Mouse (Mus musculus) olfactory bulb, adult 2 months (tissue): ENCODE results near the gene Nek3. TPM values are rescaled to one million over a fixed set of nuclear protein-coding genes. Genes with fewer than 3 reads are reported as not detected.

Experiments used
- H3K27ac ChIP-seq: fragments of 200-500 bp; 2 replicates; pipeline ENCODE4 v1.5.1; 2012; ENCODE audit warnings: low read depth, low read length; ENCODE audit not compliant: insufficient read depth
- H3K4me1 ChIP-seq: fragments of 200-500 bp; 2 replicates; pipeline ENCODE4 v1.6.1; 2012; ENCODE audit warnings: low read length; ENCODE audit not compliant: control insufficient read depth, insufficient read depth
- H3K4me3 ChIP-seq: fragments of 200-500 bp; 2 replicates; pipeline ENCODE4 v1.5.1; 2012; ENCODE audit warnings: mild to moderate bottlenecking, low read depth, low read length, moderate library complexity; ENCODE audit not compliant: insufficient read depth
- CTCF ChIP-seq: fragments of 200-500 bp; IDR thresholded peaks from 2 replicates; pipeline ENCODE4 v1.5.1; 2012; ENCODE audit warnings: low read depth, mild to moderate bottlenecking, low read length, moderate library complexity; ENCODE audit not compliant: insufficient read depth
- POLR2A ChIP-seq: fragments of 200-500 bp; IDR thresholded peaks from 2 replicates; pipeline ENCODE4 v1.6.1; 2012; ENCODE audit warnings: mild to moderate bottlenecking, low read depth, low read length, moderate library complexity; ENCODE audit not compliant: insufficient read depth
- WGBS: fragments of 180-500 bp; shearing (Covaris S2); methylation state at CpG from one replicate; pipeline ENCODE4 v1.1.7; 2018; 5-methylcytosine and 5-hydroxymethylcytosine counted together
- polyA plus RNA-seq: library from polyadenylated mRNA; stranded (reverse); fragments of >200 nt; gene quantifications from 2 replicates; pipeline ENCODE4 v1.2.4, GENCODE M21; 2012; ENCODE audit warnings: low replicate concordance; ENCODE audit not compliant: missing spikeins, insufficient read depth, insufficient read length

Nek3 gene
- polyA plus RNA-seq, 1 experiment, result not detected

DNA sequence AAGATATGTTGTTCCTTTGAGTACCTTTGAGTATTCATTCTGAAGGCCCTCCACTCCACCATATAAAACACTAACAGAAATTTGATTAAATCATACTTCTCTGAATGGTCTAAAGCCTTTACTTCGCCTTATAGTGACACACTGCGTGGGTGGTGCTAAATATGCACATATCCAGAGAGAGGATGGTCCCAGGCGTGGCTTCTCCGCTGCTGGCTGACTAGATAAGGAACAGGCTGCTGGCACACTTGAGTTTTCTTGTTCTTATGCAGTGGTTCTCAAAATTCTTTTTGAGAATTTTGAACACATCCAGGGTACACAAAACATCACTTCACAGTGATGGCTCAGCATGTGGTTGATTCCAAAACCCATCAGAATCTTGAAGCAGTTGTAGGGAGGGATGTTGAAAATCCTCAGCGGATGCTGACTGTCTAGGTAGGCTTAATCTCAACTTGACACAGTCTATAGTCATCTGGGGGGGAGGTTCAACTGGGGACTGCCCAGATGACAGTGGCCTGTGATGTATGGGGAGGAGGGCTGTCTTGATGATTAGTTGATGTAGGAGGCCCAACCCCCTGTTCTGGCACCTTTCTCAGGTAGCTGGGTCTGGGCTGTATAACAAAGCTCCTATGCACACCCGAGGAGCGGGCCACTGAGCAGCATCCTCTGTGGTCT, 32.0 kb downstream of the Nek3 start:
- Histone ChIP-seq H3K27ac (no peak overlapping the region), H3K4me3 (no peak overlapping the region), H3K4me1 (peaks cover 4% of the 10 kb centered on the region; the same call in 1 of the 2 replicates)
- TF ChIP-seq CTCF, result no peak
- TF ChIP-seq POLR2A, result no peak
- WGBS, result 80% methylated on average over 7 of the region's 7 CpGs

DNA sequence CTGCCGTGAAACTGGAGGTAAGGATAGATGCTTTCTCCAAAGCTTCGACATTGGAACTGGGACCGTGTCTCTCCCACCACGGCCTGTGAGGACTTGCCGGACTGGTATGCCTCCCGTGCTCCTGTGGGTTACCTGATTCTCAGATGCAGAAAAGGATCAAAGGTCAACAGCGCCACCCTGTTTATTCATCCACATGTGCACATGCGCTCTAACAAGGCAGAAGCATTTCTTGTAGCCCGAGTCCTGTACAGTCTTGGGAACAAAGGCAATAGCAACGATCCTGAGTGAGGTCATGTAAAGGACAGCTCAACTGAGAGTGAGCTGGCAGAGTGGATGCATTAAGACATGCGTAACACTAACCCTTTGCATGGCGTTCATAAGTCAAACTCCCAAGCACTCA, 34.2 kb downstream of the Nek3 start:
- no peak for TF ChIP-seq POLR2A
- TF ChIP-seq CTCF, result no peak
- H3K27ac ChIP-seq, result no peak overlapping the region

DNA sequence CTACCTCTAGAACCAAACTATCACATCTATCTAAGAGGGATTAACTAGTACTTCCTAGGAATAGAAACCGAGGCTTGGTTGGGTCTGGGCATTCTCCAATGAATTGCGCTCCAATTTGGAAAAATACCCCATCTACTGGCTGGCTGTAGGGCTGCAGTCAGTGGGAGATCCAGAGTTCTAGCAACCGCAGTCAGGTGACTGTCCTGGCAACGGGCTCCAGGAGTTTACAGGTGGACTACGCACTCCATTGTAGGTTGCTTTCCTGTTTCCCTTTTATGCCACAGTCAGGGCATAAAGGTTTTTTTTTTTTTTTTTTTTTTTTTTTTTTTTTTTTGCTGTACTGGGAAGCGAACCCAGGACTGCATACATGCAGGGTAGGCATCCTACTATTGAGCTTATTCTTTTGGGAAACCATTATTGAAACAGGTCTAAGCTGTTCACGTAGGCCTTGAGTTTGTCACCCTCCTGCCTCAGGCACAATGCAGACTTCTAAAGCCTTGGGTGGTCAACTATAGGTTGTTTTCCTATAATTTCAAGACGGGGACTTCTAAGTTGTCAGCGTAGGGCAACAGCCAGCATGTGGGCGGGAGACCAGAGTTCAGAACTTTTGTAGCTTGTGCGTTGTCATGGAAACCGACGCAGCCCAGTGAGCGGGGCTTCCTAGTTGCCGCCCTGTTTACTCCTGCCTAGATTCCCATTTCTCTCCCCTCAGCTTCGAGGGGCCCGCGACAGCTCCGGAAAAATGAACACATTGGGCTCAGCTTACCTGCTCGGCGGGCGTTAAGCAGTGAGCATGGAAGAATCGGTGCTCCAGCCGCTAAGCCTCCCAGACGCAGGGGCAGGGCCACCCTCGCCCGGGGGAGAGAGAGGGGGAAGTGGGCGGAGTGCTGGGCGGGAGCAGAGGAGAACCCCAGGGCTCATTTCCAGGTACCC, 41.7 kb downstream of the Nek3 start, which contains the start of gene Nek5:
TSS of gene Nek5 (minus strand) at position 834 of the 933 bp plus-strand sequence.
- Histone ChIP-seq H3K27ac (no peak within 1 kb of the TSS), H3K4me3 (peak within 1 kb of the TSS; percentile 39), H3K4me1 (peaks cover 4% of the 10 kb centered on the region)
- TF ChIP-seq POLR2A (no peak), CTCF (no peak)
- WGBS, result 3% methylated on average over 29 of the region's 29 CpGs

More for the DNA sequence above, 34.2 kb downstream of the Nek3 start:
- WGBS, result 90% methylated on average over 12 of the region's 12 CpGs
- H3K4me1 ChIP-seq, result peaks cover 4% of the 10 kb centered on the region; the same call in 1 of the 2 replicates
- H3K4me3 ChIP-seq, result no peak overlapping the region

DNA sequence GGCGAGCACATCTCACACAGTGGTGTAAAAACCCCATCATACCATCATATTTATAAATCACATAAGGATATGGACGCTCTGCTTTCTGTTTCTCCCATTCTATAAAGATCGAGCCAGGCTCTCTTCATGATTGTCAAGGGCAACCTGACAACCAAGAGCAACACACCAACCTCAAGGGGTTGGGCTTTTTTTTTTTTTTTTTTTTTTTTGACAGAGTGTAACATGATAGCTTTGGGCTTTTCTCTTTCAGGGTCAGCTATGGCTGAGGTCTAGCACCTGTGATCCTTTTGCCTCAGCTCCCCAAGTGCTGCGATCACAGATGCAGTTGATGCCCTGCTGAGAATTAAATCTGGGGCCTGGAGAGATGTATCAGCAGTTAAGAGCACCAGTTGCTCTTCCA, 59.2 kb downstream of the Nek3 start:
- TF ChIP-seq CTCF (no peak), POLR2A (no peak)
- Histone ChIP-seq H3K27ac (no peak overlapping the region), H3K4me3 (no peak overlapping the region), H3K4me1 (no peaks in the 10 kb centered on the region)
- 81% methylated on average over 4 of the region's 4 CpGs for WGBS

DNA sequence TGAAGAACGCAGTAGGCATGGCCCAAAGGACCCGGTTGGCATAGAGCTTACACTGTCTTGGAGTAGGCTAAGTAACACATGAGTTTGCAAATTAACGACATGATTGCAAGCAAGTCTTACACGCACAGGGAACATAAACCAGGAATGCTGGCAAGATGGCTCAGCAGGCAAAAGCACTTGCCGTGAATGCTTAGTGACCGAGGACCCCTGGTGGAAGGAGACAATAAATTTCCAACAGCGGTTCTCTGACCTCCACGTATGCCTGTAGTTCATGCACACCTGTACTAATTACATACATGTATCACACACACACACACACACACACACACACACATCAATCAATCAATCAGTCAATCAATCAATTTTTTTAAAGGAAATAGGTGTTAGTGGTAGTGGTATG, 74.7 kb downstream of the Nek3 start:
- TF ChIP-seq CTCF, result no peak
- no peak for TF ChIP-seq POLR2A
- H3K27ac ChIP-seq, result no peak overlapping the region
- H3K4me3 ChIP-seq, result no peak overlapping the region
- WGBS, result 47% methylated on average over 8 of the region's 8 CpGs
- no peaks in the 10 kb centered on the region for H3K4me1 ChIP-seq

DNA sequence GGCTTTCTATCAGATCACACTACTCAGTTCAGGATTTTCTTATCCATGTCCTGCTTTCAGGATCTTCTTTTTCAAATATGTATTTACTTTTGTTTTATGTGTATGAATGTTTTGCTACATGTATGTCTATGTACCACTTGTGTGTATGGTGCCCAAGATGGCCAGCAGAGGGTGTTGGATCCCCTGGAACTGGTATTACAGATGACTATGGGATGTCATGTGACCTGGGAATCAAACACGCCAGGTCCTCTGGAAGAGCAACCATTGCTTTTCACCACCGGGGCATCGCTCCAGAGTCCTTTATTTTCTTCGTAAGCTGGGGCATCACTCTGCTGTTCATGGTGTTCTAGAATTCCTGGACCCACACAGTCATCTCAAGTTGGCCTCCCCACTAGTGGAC, 77.0 kb downstream of the Nek3 start:
- Histone ChIP-seq H3K4me3 (no peak overlapping the region), H3K4me1 (no peaks in the 10 kb centered on the region), H3K27ac (no peak overlapping the region)
- TF ChIP-seq CTCF (no peak), POLR2A (no peak)
- WGBS, result 95% methylated on average over 4 of the region's 4 CpGs

DNA sequence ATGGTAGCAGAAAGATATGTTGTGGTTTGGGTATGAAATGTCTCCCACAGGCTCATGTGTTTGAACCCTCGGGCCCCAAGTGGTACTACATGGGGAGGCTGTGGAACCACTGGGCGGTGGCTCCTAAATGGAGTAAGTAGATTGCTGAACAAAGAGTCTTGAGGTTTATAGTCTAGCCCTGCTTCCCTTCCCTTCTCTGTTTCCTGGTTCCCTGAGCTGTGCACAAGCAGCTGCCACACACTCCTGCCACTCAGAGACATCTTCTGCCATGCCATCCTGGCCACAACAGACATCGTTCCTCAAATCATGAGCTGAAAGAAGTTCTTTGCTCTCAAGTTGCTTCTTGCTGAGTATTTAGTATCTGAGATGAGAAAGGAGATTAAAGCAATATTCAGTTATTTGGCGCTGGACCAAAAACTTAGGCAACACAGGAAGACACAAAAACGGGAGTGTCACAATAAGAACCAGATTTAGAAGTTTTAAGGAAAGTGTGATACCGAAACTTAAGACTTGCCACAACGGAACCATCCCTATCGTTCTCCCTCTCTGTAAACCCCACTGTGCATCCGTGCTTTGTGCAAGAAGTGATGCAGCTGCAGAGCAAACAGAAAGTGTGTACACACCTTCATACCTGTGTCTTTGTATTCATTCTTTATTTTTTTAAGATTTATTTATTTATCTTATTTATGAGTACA, 86.8 kb downstream of the Nek3 start:
- Histone ChIP-seq H3K4me3 (no peak overlapping the region), H3K27ac (no peak overlapping the region), H3K4me1 (no peaks in the 10 kb centered on the region)
- WGBS, result 85% methylated on average over 9 of the region's 9 CpGs
- TF ChIP-seq CTCF, result no peak
- TF ChIP-seq POLR2A, result no peak

Other genes starting within 250 kb of the Nek3 start
- not detected in 2 replicates for gene Defb15, start 233.7 kb downstream of the Nek3 start, polyA plus RNA-seq
- not detected in 2 replicates for gene Defb35, start 228.1 kb downstream of the Nek3 start, polyA plus RNA-seq
- gene Defb13, start 219.7 kb downstream of the Nek3 start, polyA plus RNA-seq, result not detected in 2 replicates
- gene Fam90a1a, start 207.7 kb downstream of the Nek3 start, polyA plus RNA-seq, result not detected in 2 replicates
- not detected in 2 replicates for gene Ccdc70, start 196.7 kb downstream of the Nek3 start, polyA plus RNA-seq
- not detected in 2 replicates for gene Atp7b, start 106.1 kb downstream of the Nek3 start, polyA plus RNA-seq
- not detected in 2 replicates for gene Alg11, start 105.7 kb downstream of the Nek3 start, polyA plus RNA-seq
- gene Nek5, start 41.4 kb downstream of the Nek3 start, polyA plus RNA-seq, result not detected in 2 replicates
- not detected in 2 replicates for gene Ckap2, start 19.4 kb upstream of the Nek3 start, polyA plus RNA-seq
- gene Vps36, start 26.4 kb upstream of the Nek3 start, polyA plus RNA-seq, result not detected in 2 replicates
- gene Thsd1, start 60.9 kb upstream of the Nek3 start, polyA plus RNA-seq, result not detected in 2 replicates
- gene Tpte, start 117.0 kb upstream of the Nek3 start, polyA plus RNA-seq, result not detected in 2 replicates
- not detected in 2 replicates for gene Slc25a15, start 232.2 kb upstream of the Nek3 start, polyA plus RNA-seq
- not detected in 2 replicates for gene Mrps31, start 244.9 kb upstream of the Nek3 start, polyA plus RNA-seq